Mouse (Mus musculus) hindbrain, embryonic 13.5 days (tissue): ENCODE data around the gene Rilpl1. TPM values are rescaled to one million over a fixed set of nuclear protein-coding genes. Genes with fewer than 3 reads are reported as not detected.

Source experiments
- ATAC-seq: fragments of 200-750 bp; cut with Nextera tagmentation; 2 replicates; pipeline ENCODE4 v1.8.0; 2017; ENCODE audit warnings: moderate TSS enrichment; ENCODE audit not compliant: low FRiP score
- H3K27ac ChIP-seq: fragments of 300-500 bp; sonication (generic); 2 replicates; pipeline ENCODE4 v1.5.1; 2015; ENCODE audit warnings: inconsistent platforms, mild to moderate bottlenecking, moderate library complexity
- H3K27me3 ChIP-seq: fragments of 300-500 bp; sonication (generic); 2 replicates; pipeline ENCODE4 v1.6.1; 2015; ENCODE audit warnings: mild to moderate bottlenecking, inconsistent platforms
- H3K36me3 ChIP-seq: fragments of 300-500 bp; sonication (generic); 2 replicates; pipeline ENCODE4 v1.6.1; 2015; ENCODE audit warnings: mild to moderate bottlenecking, inconsistent platforms
- H3K4me1 ChIP-seq: fragments of 300-500 bp; sonication (generic); replicated peaks from 2 replicates; pipeline ENCODE4 v1.6.1; 2015; ENCODE audit warnings: inconsistent platforms
- H3K4me2 ChIP-seq: fragments of 300-500 bp; sonication (generic); 2 replicates; pipeline ENCODE4 v1.6.1; 2015; ENCODE audit warnings: inconsistent platforms, mild to moderate bottlenecking, moderate library complexity
- H3K4me3 ChIP-seq: fragments of 300-500 bp; sonication (generic); 2 replicates; pipeline ENCODE4 v1.5.1; 2015; ENCODE audit warnings: mild to moderate bottlenecking, inconsistent platforms
- H3K9ac ChIP-seq: fragments of 300-500 bp; sonication (generic); 2 replicates; pipeline ENCODE4 v1.6.1; 2015; ENCODE audit warnings: mild to moderate bottlenecking, inconsistent platforms
- H3K9me3 ChIP-seq: fragments of 300-500 bp; sonication (generic); 2 replicates; pipeline ENCODE4 v1.6.1; 2016; ENCODE audit warnings: inconsistent platforms
- WGBS: fragments of 180-500 bp; shearing (Covaris S2); methylation state at CpG from one replicate; pipeline ENCODE4 v1.1.7; 2015; 5-methylcytosine and 5-hydroxymethylcytosine counted together
- polyA plus RNA-seq: library from polyadenylated mRNA; unstranded; fragments of >200 nt; fragmentation: Nextera tagmentation; extraction: Ambion mirVana; gene quantifications from 2 replicates; pipeline ENCODE4 v1.2.1, GENCODE M21; 2015

Rilpl1 gene
- polyA plus RNA-seq, 1 experiment from 2014 or later: 12.1 TPM

DNA sequence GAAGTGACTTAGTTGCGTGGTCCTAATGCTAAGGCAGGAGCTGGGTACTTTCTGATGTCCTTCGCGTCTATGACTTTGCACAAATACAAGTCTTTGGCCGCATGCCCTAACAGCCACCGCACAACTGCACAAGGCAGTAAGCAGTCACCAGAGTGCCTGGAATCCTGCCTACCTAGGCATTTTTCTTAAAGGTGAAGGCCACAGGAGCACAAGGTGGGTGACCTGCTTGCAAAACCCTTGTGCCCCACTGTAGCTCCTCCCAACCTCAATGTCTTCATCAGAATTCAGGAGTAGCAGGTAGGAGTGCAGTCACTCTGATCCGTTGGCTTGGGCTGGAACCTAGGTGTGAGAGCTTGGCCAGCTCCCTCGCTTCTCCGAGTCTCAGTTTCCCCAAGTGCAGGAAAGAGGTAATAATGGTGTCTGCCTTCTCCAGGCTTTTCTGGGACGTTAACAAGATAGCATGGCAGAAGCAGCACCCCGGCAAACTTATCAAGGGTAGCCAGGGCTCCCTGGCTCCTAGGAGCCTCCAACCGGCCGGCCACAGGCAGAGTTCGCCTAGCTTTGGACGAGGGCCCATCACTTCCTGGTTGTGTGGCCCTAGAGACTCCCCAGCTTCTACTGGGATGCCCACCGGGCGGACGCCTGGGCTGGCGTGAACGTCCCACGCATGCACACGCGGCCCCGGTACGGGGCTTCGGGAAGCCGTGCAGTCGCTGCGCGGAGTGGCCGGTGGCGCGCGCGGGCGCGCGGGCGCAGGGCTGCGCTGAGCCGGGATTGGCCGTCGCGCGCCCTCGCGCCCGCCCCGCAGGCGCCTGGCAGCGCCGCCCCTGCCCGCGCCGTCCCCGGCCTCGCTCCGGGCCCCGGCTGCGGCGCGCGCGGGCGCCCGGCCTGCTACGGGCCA is 86.3 kb downstream of the Rilpl1 start:
- H3K4me3 ChIP-seq: peak overlapping the region; percentile 95
- peak overlapping the region; percentile 94 for H3K4me2 ChIP-seq
- ATAC-seq: peak; percentile 92
- peak overlapping the region; percentile 88 for H3K27ac ChIP-seq
- peaks cover 50% of the 10 kb centered on the region for H3K4me1 ChIP-seq
- no peaks in the 10 kb centered on the region for H3K27me3 ChIP-seq
- H3K36me3 ChIP-seq: peaks cover 30% of the 10 kb centered on the region
- H3K9me3 ChIP-seq: no peaks in the 10 kb centered on the region
- 6% methylated on average over 53 of the region's 66 CpGs for WGBS
- peak overlapping the region; percentile 96 for H3K9ac ChIP-seq

DNA sequence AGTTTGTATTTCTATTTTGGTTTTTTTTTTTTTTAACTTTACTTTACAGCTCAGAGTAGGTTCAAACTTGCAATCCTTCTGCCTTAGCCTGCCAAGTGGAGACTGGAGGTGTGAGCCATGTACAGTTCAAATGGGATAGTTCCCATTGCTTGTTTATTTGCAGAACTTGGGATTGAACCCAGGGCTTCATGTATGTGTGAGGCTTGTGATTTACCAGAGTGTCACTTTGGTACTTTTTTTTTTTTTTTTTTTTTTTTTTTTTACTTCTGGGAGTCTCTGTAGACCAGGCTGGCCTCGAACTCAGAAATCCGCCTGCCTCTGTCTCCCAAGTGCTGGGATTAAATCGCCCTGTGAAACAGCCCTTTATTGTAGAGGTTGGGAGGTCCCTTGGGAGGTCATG is 87.0 kb downstream of the Rilpl1 start:
- Histone ChIP-seq H3K9ac (no peak overlapping the region), H3K4me2 (peak overlapping the region; percentile 94), H3K27ac (no peak overlapping the region), H3K36me3 (peaks cover 23% of the 10 kb centered on the region), H3K27me3 (no peaks in the 10 kb centered on the region), H3K4me1 (peaks cover 46% of the 10 kb centered on the region), H3K4me3 (no peak overlapping the region), H3K9me3 (no peaks in the 10 kb centered on the region)
- WGBS: 77% methylated on average over 3 of the region's 3 CpGs
- ATAC-seq: no peak

Other genes starting within 250 kb of the Rilpl1 start
- gene Mphosph9, start 203.4 kb downstream of the Rilpl1 start, polyA plus RNA-seq: 14.0 and 14.3 TPM in 2 replicates
- 15.5 and 16.2 TPM in 2 replicates for gene 2810006K23Rik, start 203.3 kb downstream of the Rilpl1 start, polyA plus RNA-seq
- gene Cdk2ap1, start 168.3 kb downstream of the Rilpl1 start, polyA plus RNA-seq: 67.9 and 68.6 TPM in 2 replicates
- 108 and 115 TPM in 2 replicates for gene Sbno1, start 105.4 kb downstream of the Rilpl1 start, polyA plus RNA-seq
- gene Kmt5a, start 91.5 kb downstream of the Rilpl1 start, polyA plus RNA-seq: 18.0 and 20.6 TPM in 2 replicates
- 21.2 and 23.8 TPM in 2 replicates for gene Rilpl2, start 53.0 kb downstream of the Rilpl1 start, polyA plus RNA-seq
- 22.5 and 27.5 TPM in 2 replicates for gene Snrnp35, start 48.3 kb downstream of the Rilpl1 start, polyA plus RNA-seq
- 360 and 367 TPM in 2 replicates for gene Tmed2, start 9.3 kb upstream of the Rilpl1 start, polyA plus RNA-seq
- 26.4 and 27.5 TPM in 2 replicates for gene Ddx55, start 21.5 kb upstream of the Rilpl1 start, polyA plus RNA-seq
- 65.7 and 72.0 TPM in 2 replicates for gene Eif2b1, start 47.7 kb upstream of the Rilpl1 start, polyA plus RNA-seq
- 50.3 TPM in 2 replicates for gene Gtf2h3, start 47.7 kb upstream of the Rilpl1 start, polyA plus RNA-seq
- 41.4 and 43.1 TPM in 2 replicates for gene Atp6v0a2, start 97.2 kb upstream of the Rilpl1 start, polyA plus RNA-seq
- 0.09 and 0.14 TPM in 2 replicates for gene Dnah10, start 193.7 kb upstream of the Rilpl1 start, polyA plus RNA-seq